Mouse (Mus musculus): ENCODE results near the gene Sgca. TPM values are rescaled to one million over a fixed set of nuclear protein-coding genes. Genes with fewer than 3 reads are reported as not detected.

The Sgca gene
- total and polyA plus RNA-seq, 2 experiments from 2014 or later = 62.2 to 313 TPM

DNA sequence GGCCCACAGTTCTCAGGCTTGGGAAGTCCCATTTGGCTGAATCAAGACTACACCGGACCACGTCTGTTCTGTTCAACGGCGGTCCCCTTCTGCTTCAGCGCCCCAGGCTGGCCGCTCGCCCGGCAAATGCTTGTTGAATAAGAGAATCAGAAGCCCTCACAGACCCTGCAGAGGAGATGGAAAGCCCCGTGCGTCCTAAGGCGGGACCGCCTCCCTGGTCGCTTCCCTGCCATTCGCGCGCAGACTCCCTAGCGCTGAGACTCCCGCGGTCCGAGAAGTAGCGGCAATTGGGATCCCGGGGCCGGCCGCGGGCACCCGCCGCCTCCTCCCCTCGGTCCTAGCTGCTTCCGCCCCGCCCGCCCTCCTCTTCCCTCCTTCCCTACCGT lies 33.5 kb upstream of the Sgca start, which contains the start of gene Samd14:
Gene Samd14, plus strand, starts transcription at position 251 of the 386 bp plus-strand sequence.
- 0% methylated on average over 30 of the region's 32 CpGs for WGBS
- Histone ChIP-seq H3K9ac (replicated peaks; ENCODE audit: low read depth, low read length) (peak within 1 kb of the TSS; percentile 59), H3K27ac (ENCODE audit: low read depth) (peak within 1 kb of the TSS; percentile 64), H3K4me3 (ENCODE audit: low read depth, low read length) (peak within 1 kb of the TSS; percentile 68), H3K4me1 (ENCODE audit: control insufficient read depth, insufficient read depth) (peaks cover 20% of the 10 kb centered on the region), H3K27me3 (ENCODE audit: control insufficient read depth, insufficient read depth, low read length) (no peaks in the 10 kb centered on the region), H3K4me2 (ENCODE audit: low read depth, low read length) (peak within 1 kb of the TSS; percentile 97), H3K9me3 (replicated peaks; ENCODE audit: control insufficient read depth, low read length) (no peaks in the 10 kb centered on the region), H3K36me3 (replicated peaks; ENCODE audit: control insufficient read depth, insufficient read depth, low read length) (peaks cover 8% of the 10 kb centered on the region; the same call in 1 of the 2 replicates)
- peak; percentile 63 for DNase-seq (ENCODE audit: low spot score)
- no peak for TF ChIP-seq EP300 (IDR thresholded peaks at IDR 0.05; ENCODE audit: low read depth)
- no peak for TF ChIP-seq CTCF (IDR thresholded peaks at IDR 0.05; ENCODE audit: low read depth)
- peak; percentile 55 for ATAC-seq (ENCODE audit: insufficient read depth, low read depth)

GRCm38 (mm10) chr11:95008661-95009628 lies 32.8 kb upstream of the Sgca start:
- WGBS = 24% methylated on average over 15 of the region's 15 CpGs
- Histone ChIP-seq H3K4me2 (ENCODE audit: low read depth, low read length) (peak overlapping the region; percentile 97), H3K27me3 (ENCODE audit: control insufficient read depth, insufficient read depth, low read length) (no peaks in the 10 kb centered on the region), H3K9me3 (replicated peaks; ENCODE audit: control insufficient read depth, low read length) (no peaks in the 10 kb centered on the region), H3K4me3 (ENCODE audit: low read depth, low read length) (peak overlapping the region; percentile 68), H3K4me1 (ENCODE audit: control insufficient read depth, insufficient read depth) (peaks cover 20% of the 10 kb centered on the region), H3K9ac (replicated peaks; ENCODE audit: low read depth, low read length) (peak overlapping the region; percentile 59), H3K36me3 (replicated peaks; ENCODE audit: control insufficient read depth, insufficient read depth, low read length) (peaks cover 8% of the 10 kb centered on the region; the same call in 1 of the 2 replicates), H3K27ac (ENCODE audit: low read depth) (peak overlapping the region; percentile 64)
- DNase-seq (ENCODE audit: low spot score) (peak; percentile 61), ATAC-seq (ENCODE audit: insufficient read depth, low read depth) (0 out of 2 replicates have a peak, but pooled peaks have one; percentile 15)
- TF ChIP-seq CTCF (IDR thresholded peaks at IDR 0.05; ENCODE audit: low read depth) = no peak
- no peak for TF ChIP-seq EP300 (IDR thresholded peaks at IDR 0.05; ENCODE audit: low read depth)

- Histone ChIP-seq H3K36me3 (replicated peaks; ENCODE audit: control insufficient read depth, insufficient read depth, low read length) (peaks cover 22% of the 10 kb centered on the region), H3K27me3 (ENCODE audit: control insufficient read depth, insufficient read depth, low read length) (no peaks in the 10 kb centered on the region), H3K9ac (replicated peaks; ENCODE audit: low read depth, low read length) (no peak overlapping the region), H3K9me3 (replicated peaks; ENCODE audit: control insufficient read depth, low read length) (no peaks in the 10 kb centered on the region), H3K4me2 (ENCODE audit: low read depth, low read length) (peak overlapping the region; percentile 80), H3K4me1 (ENCODE audit: control insufficient read depth, insufficient read depth) (peaks cover 20% of the 10 kb centered on the region), H3K27ac (ENCODE audit: low read depth) (no peak overlapping the region), H3K4me3 (ENCODE audit: low read depth, low read length) (no peak overlapping the region)
- no peak for DNase-seq (ENCODE audit: low spot score)
- TF ChIP-seq EP300 (IDR thresholded peaks at IDR 0.05; ENCODE audit: low read depth) (no peak), CTCF (IDR thresholded peaks at IDR 0.05; ENCODE audit: low read depth) (no peak)
- no peak for ATAC-seq (ENCODE audit: insufficient read depth, low read depth)
- WGBS = 64% methylated on average over 3 of the region's 3 CpGs
Measured at GRCm38 (mm10) chr11:95007418-95007817, 31.3 kb upstream of the Sgca start.

- peak; percentile 23; the same call in 1 of the 2 replicates for TF ChIP-seq EP300 (IDR thresholded peaks at IDR 0.05; ENCODE audit: low read depth)
- no peak for TF ChIP-seq CTCF (IDR thresholded peaks at IDR 0.05; ENCODE audit: low read depth)
- WGBS = 1% methylated on average over 27 of the region's 27 CpGs
- peak overlapping the region; percentile 80 for H3K4me2 ChIP-seq (ENCODE audit: low read depth, low read length)
- ATAC-seq (ENCODE audit: insufficient read depth, low read depth) (peak; percentile 62), DNase-seq (ENCODE audit: low spot score) (peak; percentile 73)
- peaks cover 29% of the 10 kb centered on the region for H3K36me3 ChIP-seq (replicated peaks; ENCODE audit: control insufficient read depth, insufficient read depth, low read length)
- no peaks in the 10 kb centered on the region for H3K9me3 ChIP-seq (replicated peaks; ENCODE audit: control insufficient read depth, low read length)
- H3K4me1 ChIP-seq (ENCODE audit: control insufficient read depth, insufficient read depth) = peaks cover 20% of the 10 kb centered on the region
- H3K9ac ChIP-seq (replicated peaks; ENCODE audit: low read depth, low read length) = peak overlapping the region; percentile 51; the same call in 1 of the 2 replicates
- peak overlapping the region; percentile 47 for H3K4me3 ChIP-seq (ENCODE audit: low read depth, low read length)
- peak overlapping the region; percentile 54; the same call in 1 of the 2 replicates for H3K27ac ChIP-seq (ENCODE audit: low read depth)
- no peaks in the 10 kb centered on the region for H3K27me3 ChIP-seq (ENCODE audit: control insufficient read depth, insufficient read depth, low read length)
Measured at GRCm38 (mm10) chr11:95006525-95007219, 30.5 kb upstream of the Sgca start.

DNA sequence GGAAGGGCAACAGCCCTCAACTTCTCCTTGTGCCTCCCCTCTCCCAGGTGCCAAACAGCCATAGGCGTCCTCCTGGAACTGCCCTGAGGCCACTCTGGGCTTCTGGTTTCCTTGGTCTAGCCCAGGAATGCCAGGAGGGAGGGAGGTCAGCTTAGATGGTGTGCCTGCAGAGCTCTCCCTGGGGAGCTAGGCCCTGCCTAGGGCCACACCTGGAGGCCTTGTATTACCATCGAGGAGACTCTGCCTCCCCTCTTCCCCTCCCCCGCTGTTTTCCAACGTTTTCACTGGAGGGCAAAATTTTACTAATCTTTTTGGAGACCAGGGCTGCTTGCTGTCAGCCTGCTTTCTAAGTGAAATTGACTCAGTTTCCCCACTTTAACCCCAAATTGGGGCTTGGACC lies 29.9 kb upstream of the Sgca start:
- 0 out of 2 replicates have a peak overlapping the region, but pooled peaks have one; percentile 51 for H3K9ac ChIP-seq (replicated peaks; ENCODE audit: low read depth, low read length)
- no peaks in the 10 kb centered on the region for H3K27me3 ChIP-seq (ENCODE audit: control insufficient read depth, insufficient read depth, low read length)
- H3K4me3 ChIP-seq (ENCODE audit: low read depth, low read length) = peak overlapping the region; percentile 47; the same call in 1 of the 2 replicates
- no peaks in the 10 kb centered on the region for H3K9me3 ChIP-seq (replicated peaks; ENCODE audit: control insufficient read depth, low read length)
- peaks cover 34% of the 10 kb centered on the region for H3K36me3 ChIP-seq (replicated peaks; ENCODE audit: control insufficient read depth, insufficient read depth, low read length)
- H3K4me2 ChIP-seq (ENCODE audit: low read depth, low read length) = peak overlapping the region; percentile 80
- peaks cover 26% of the 10 kb centered on the region for H3K4me1 ChIP-seq (ENCODE audit: control insufficient read depth, insufficient read depth)
- no peak for TF ChIP-seq EP300 (IDR thresholded peaks at IDR 0.05; ENCODE audit: low read depth)
- no peak for TF ChIP-seq CTCF (IDR thresholded peaks at IDR 0.05; ENCODE audit: low read depth)
- WGBS = 44% methylated on average over 4 of the region's 4 CpGs
- DNase-seq (ENCODE audit: low spot score) (no peak), ATAC-seq (ENCODE audit: insufficient read depth, low read depth) (no peak)
- H3K27ac ChIP-seq (ENCODE audit: low read depth) = no peak overlapping the region

Data from heart, postnatal 0 days (tissue).